8 mouse cellular contexts compared by ENCODE assay signal in the genomic region with DNA sequence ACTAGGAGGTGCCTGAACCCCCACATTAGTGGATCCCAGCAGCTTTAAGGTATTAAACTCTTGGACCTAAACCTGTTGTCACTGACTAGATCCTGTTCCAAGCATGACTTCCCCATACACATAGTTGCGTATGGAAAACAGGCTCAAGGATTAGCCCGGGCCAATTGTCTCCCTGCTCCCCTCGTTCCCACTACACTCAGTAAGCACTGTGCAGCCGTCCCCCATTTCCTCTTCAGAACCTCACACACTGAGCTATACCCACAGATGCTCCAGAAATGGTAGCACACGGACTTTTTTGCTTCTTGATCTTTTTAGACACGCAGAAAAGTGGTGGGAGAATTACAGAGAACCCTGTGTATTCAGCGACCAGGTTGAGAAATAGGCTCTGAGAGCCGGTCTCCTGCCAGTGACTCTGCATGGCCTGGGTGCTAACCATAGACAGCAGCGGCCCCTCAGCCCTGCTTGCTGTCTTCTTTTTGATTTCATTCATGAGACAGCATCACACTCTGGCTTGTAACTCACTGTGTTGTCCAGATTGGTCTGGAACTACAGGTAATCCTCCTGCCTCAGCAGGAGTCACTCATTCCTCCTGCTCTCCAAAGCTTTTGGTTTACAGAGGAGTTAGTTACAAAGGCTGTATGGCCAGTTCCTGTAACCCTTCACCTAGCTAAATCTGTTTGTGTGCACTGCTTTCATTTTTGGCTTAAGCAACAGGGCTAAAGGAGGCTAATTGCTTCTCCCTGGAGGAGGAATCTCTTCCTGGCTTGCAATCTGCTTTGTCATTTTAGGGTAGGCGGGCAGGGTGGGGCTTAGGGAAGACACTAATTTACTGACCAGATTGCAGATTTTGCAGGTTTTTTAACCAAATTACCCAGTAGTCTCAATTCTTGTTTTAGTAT. TPM values are rescaled to one million over a fixed set of nuclear protein-coding genes. Genes with fewer than 3 reads are reported as not detected.
DNase-seq lines count a peak whose midpoint lies in the region; ATAC-seq and TF ChIP-seq lines count a peak whose summit lies in the region.

No protein-coding gene starts in this region.

- DNase-seq in gastrocnemius, adult 2 months, result peak; percentile 62
- no peak for DNase-seq in gastrocnemius, adult 8-10 months (ENCODE audit: low spot score in 2 of 2)
- peak; percentile 54 for DNase-seq in midbrain, embryonic 11.5 days (ENCODE audit: low spot score, missing footprints)
- no peak for DNase-seq in midbrain, embryonic 14.5 days
- no peak for DNase-seq in stomach, postnatal 0 days (ENCODE audit: low spot score)
- DNase-seq in layer of hippocampus, postnatal 14 days (ENCODE audit: low spot score in 2 of 2), result no peak

- no peaks in the 10 kb centered on the region for H3K9me3 ChIP-seq in midbrain, embryonic 11.5 days (ENCODE audit: control insufficient read depth, low read length)
- no peaks in the 10 kb centered on the region for H3K9me3 ChIP-seq in midbrain, embryonic 14.5 days (ENCODE audit: control insufficient read depth, low read length)
- no peaks in the 10 kb centered on the region for H3K9me3 ChIP-seq in heart, embryonic 16.5 days (replicated peaks; ENCODE audit: control insufficient read depth, low read length)
- no peaks in the 10 kb centered on the region for H3K9me3 ChIP-seq in stomach, postnatal 0 days (ENCODE audit: control insufficient read depth, low read length)

- H3K4me2 ChIP-seq in midbrain, embryonic 11.5 days, result no peak overlapping the region
- H3K4me2 ChIP-seq in midbrain, embryonic 14.5 days (ENCODE audit: low read length), result no peak overlapping the region
- H3K4me2 ChIP-seq in heart, embryonic 16.5 days (ENCODE audit: low read depth, low read length), result peak overlapping the region; percentile 16; the same call in 1 of the 2 replicates
- H3K4me2 ChIP-seq in stomach, postnatal 0 days (replicated peaks; ENCODE audit: low read depth), result no peak overlapping the region; the same call in 1 of the 2 replicates

- H3K9ac ChIP-seq in midbrain, embryonic 11.5 days (ENCODE audit: low read length), result no peak overlapping the region
- H3K9ac ChIP-seq in midbrain, embryonic 14.5 days (replicated peaks; ENCODE audit: low read length), result no peak overlapping the region
- H3K9ac ChIP-seq in heart, embryonic 16.5 days (ENCODE audit: low read length), result peak overlapping the region; percentile 30; the same call in 1 of the 2 replicates
- H3K9ac ChIP-seq in stomach, postnatal 0 days (ENCODE audit: low read length), result 0 out of 2 replicates have a peak overlapping the region, but pooled peaks have one; percentile 14

- H3K27ac ChIP-seq in gastrocnemius, adult 2 months, result peak overlapping the region; percentile 99
- H3K27ac ChIP-seq in midbrain, embryonic 11.5 days (ENCODE audit: low read depth, low read length), result no peak overlapping the region
- no peak overlapping the region for H3K27ac ChIP-seq in midbrain, embryonic 14.5 days (replicated peaks; ENCODE audit: low read depth, low read length)
- H3K27ac ChIP-seq in heart, embryonic 16.5 days (ENCODE audit: low read length), result peak overlapping the region; percentile 46
- H3K27ac ChIP-seq in stomach, postnatal 0 days (replicated peaks), result peak overlapping the region; percentile 87

- no peaks in the 10 kb centered on the region for H3K36me3 ChIP-seq in midbrain, embryonic 11.5 days (ENCODE audit: control insufficient read depth, insufficient read depth, low read length)
- H3K36me3 ChIP-seq in midbrain, embryonic 14.5 days (ENCODE audit: control insufficient read depth, insufficient read depth, low read length), result no peaks in the 10 kb centered on the region
- H3K36me3 ChIP-seq in heart, embryonic 16.5 days (ENCODE audit: control insufficient read depth, insufficient read depth), result peaks cover 2% of the 10 kb centered on the region; the same call in 1 of the 2 replicates
- no peaks in the 10 kb centered on the region for H3K36me3 ChIP-seq in stomach, postnatal 0 days (ENCODE audit: control insufficient read depth, insufficient read depth, low read length)

- 75% methylated on average over 10 of the region's 10 CpGs for WGBS in midbrain, embryonic 11.5 days
- 73% methylated on average over 10 of the region's 10 CpGs for WGBS in midbrain, embryonic 14.5 days
- WGBS in heart, embryonic 16.5 days, result 72% methylated on average over 10 of the region's 10 CpGs
- WGBS in stomach, postnatal 0 days, result 65% methylated on average over 10 of the region's 10 CpGs

- no peaks in the 10 kb centered on the region for H3K27me3 ChIP-seq in midbrain, embryonic 11.5 days (ENCODE audit: control insufficient read depth, insufficient read depth, low read length)
- no peaks in the 10 kb centered on the region for H3K27me3 ChIP-seq in midbrain, embryonic 14.5 days (ENCODE audit: control insufficient read depth, insufficient read depth, low read length)
- no peaks in the 10 kb centered on the region for H3K27me3 ChIP-seq in heart, embryonic 16.5 days (ENCODE audit: control insufficient read depth, insufficient read depth, low read length)
- H3K27me3 ChIP-seq in stomach, postnatal 0 days (ENCODE audit: control insufficient read depth, insufficient read depth, low read length), result no peaks in the 10 kb centered on the region

- no peak for TF ChIP-seq CTCF in gastrocnemius, adult 2 months (IDR thresholded peaks at IDR 0.05)
- no peak for TF ChIP-seq CTCF in stomach, postnatal 0 days (IDR thresholded peaks at IDR 0.05; ENCODE audit: low read depth)

- H3K4me1 ChIP-seq in midbrain, embryonic 11.5 days (ENCODE audit: control insufficient read depth, insufficient read depth, low read length), result peaks cover 71% of the 10 kb centered on the region
- peaks cover 90% of the 10 kb centered on the region for H3K4me1 ChIP-seq in midbrain, embryonic 14.5 days (ENCODE audit: control insufficient read depth, insufficient read depth, low read length)
- peaks cover 74% of the 10 kb centered on the region for H3K4me1 ChIP-seq in heart, embryonic 16.5 days (ENCODE audit: control insufficient read depth, insufficient read depth, low read length)
- H3K4me1 ChIP-seq in stomach, postnatal 0 days (replicated peaks; ENCODE audit: control insufficient read depth, insufficient read depth), result peaks cover 32% of the 10 kb centered on the region

- peak overlapping the region; percentile 83 for H3K4me3 ChIP-seq in gastrocnemius, adult 2 months
- no peak overlapping the region for H3K4me3 ChIP-seq in midbrain, embryonic 11.5 days (ENCODE audit: low read depth, low read length)
- no peak overlapping the region for H3K4me3 ChIP-seq in midbrain, embryonic 14.5 days (replicated peaks; ENCODE audit: low read depth, low read length)
- H3K4me3 ChIP-seq in heart, embryonic 16.5 days (ENCODE audit: low read length), result no peak overlapping the region
- no peak overlapping the region for H3K4me3 ChIP-seq in stomach, postnatal 0 days (ENCODE audit: low read depth, low read length)

- no peak for TF ChIP-seq EP300 in stomach, postnatal 0 days (optimal IDR thresholded peaks at IDR 0.05)

- no peak for ATAC-seq in midbrain, embryonic 11.5 days (ENCODE audit: low FRiP score)
- no peak for ATAC-seq in midbrain, embryonic 14.5 days (ENCODE audit: low FRiP score, low TSS enrichment)
- ATAC-seq in heart, embryonic 16.5 days (replicated peaks; ENCODE audit: extremely low read depth, insufficient read depth, low FRiP score), result no peak
- ATAC-seq in stomach, postnatal 0 days (ENCODE audit: low FRiP score, low TSS enrichment), result 0 out of 2 replicates have a peak, but pooled peaks have one; percentile 16
- ATAC-seq in erythroblast, adult 5-6 weeks (replicated peaks; ENCODE audit: low FRiP score, poor library complexity, severe bottlenecking), result no peak

- intact Hi-C loops in gastrocnemius, adult 2 months (cut with DNase I), result no loop called here

RNA-seq across cellular contexts. Expression of a gene that starts 4.9 kb away (rescaled TPM):
- total RNA-seq in gastrocnemius, adult 2 months (2021), result 100 to 1,000 TPM; 730 to 837 TPM
- 100 to 1,000 TPM; 813 to 866 (median 853) TPM for total RNA-seq in gastrocnemius, adult 8-10 months (2022)
- polyA plus RNA-seq in midbrain, embryonic 11.5 days (2014; fragmentation: Nextera tagmentation; extraction: Ambion mirVana), result 77.3 and 83.9 TPM in 2 replicates
- 129 and 260 TPM in 2 replicates for polyA plus RNA-seq in midbrain, embryonic 14.5 days (2014; fragmentation: Nextera tagmentation; extraction: Ambion mirVana)
- polyA plus RNA-seq in heart, embryonic 16.5 days (2015; fragmentation: Nextera tagmentation; extraction: Ambion mirVana), result 130 and 143 TPM in 2 replicates
- polyA plus RNA-seq in stomach, postnatal 0 days (2015; fragmentation: Nextera tagmentation; extraction: Ambion mirVana), result 128 and 129 TPM in 2 replicates
- total RNA-seq in erythroblast, adult 5-6 weeks (2015; ENCODE audit: low replicate concordance), result 208 and 256 TPM in 2 replicates
- total RNA-seq in erythroblast, adult 5-6 weeks (2017; ENCODE audit: low replicate concordance), result 196 and 238 TPM in 2 replicates
- 1,000 to 10,000 TPM; 1,391 to 1,455 TPM for total RNA-seq in layer of hippocampus, postnatal 14 days (2021)

Comparison
In these comparisons a context has a peak if more than half of its experiments do, and no peak if none do; other contexts are left out.
1. DNase-seq: peak in gastrocnemius, adult 2 months (single experiment) and midbrain, embryonic 11.5 days (single experiment); none in gastrocnemius, adult 8-10 months (0 of 2), midbrain, embryonic 14.5 days (single experiment), stomach, postnatal 0 days (single experiment) and layer of hippocampus, postnatal 14 days (0 of 2).
2. H3K27ac ChIP-seq: peak in gastrocnemius, adult 2 months (single experiment), heart, embryonic 16.5 days (single experiment) and stomach, postnatal 0 days (single experiment); none in midbrain, embryonic 11.5 days (single experiment) and midbrain, embryonic 14.5 days (single experiment).
3. H3K9ac ChIP-seq: peak in heart, embryonic 16.5 days (single experiment) and stomach, postnatal 0 days (single experiment); none in midbrain, embryonic 11.5 days (single experiment) and midbrain, embryonic 14.5 days (single experiment).